Mouse (Mus musculus): ENCODE data around the gene Suz12. TPM values are rescaled to one million over a fixed set of nuclear protein-coding genes. Genes with fewer than 3 reads are reported as not detected.
"Not testable (repeated sequence)": the region's sequence is repeated elsewhere in the genome, so short reads cannot be mapped to it uniquely, and the experiment has no call there.

Gene Suz12
- polyA plus RNA-seq, 1 experiment from 2014 or later = 23.7 TPM

DNA sequence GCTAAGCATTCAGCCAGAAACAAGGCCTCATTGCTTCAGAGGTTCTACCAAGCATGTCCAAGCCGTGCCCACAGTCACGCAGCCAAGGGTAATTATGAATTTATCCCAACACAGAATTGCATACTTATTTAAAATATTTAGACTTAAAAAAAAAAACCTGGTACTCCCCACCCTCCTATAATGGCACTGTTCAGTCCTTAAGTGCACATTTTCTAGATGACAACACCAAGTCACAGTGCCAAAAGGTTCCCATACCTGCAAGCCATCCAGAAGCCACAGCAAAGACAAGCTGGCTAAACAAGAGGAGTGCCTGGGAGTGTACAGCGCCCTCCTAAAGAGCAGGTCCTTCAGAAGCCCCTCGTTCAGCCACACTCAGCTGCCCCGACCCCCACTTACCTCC, 60.3 kb downstream of the Suz12 start:
- Histone ChIP-seq H3K36me3 (peaks cover 68% of the 10 kb centered on the region), H3K9me3 (replicated peaks) (no peaks in the 10 kb centered on the region), H3K4me3 (replicated peaks) (no peak overlapping the region), H3K27me3 (no peaks in the 10 kb centered on the region), H3K4me1 (peaks cover 35% of the 10 kb centered on the region), H3K9ac (no peak overlapping the region), H3K27ac (peak overlapping the region; percentile 61; the same call in 1 of the 2 replicates), H3K4me2 (no peak overlapping the region)
- WGBS = 60% methylated on average over 5 of the region's 5 CpGs
- ATAC-seq (replicated peaks; ENCODE audit: low FRiP score) = 0 out of 2 replicates have a peak, but pooled peaks have one; percentile 46

DNA sequence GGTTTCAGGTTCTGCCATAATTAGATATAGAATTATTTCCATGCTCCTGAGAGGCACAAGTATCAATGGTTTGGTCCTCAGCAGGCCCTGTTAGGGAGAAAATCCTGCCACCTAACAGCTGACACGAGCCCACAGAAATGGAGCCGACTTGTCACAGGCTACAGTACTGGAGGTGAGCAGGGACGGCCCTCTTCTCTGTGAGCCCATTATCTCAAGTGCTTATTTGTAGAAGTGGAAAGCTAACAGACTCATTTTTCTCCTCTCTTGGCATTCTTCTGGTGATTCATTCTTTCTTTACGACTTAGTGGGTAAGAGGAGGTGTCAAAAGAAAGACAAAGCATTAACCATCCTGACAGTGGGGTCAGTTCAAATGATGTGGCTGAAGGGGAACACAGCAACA, 61.8 kb downstream of the Suz12 start:
- no peaks in the 10 kb centered on the region for H3K9me3 ChIP-seq (replicated peaks)
- peaks cover 72% of the 10 kb centered on the region for H3K36me3 ChIP-seq
- H3K4me3 ChIP-seq (replicated peaks) = no peak overlapping the region
- peaks cover 35% of the 10 kb centered on the region for H3K4me1 ChIP-seq
- no peak overlapping the region for H3K4me2 ChIP-seq
- ATAC-seq (replicated peaks; ENCODE audit: low FRiP score) = no peak
- 63% methylated on average over 4 of the region's 4 CpGs for WGBS
- no peak overlapping the region for H3K27ac ChIP-seq
- no peaks in the 10 kb centered on the region for H3K27me3 ChIP-seq
- H3K9ac ChIP-seq = no peak overlapping the region

DNA sequence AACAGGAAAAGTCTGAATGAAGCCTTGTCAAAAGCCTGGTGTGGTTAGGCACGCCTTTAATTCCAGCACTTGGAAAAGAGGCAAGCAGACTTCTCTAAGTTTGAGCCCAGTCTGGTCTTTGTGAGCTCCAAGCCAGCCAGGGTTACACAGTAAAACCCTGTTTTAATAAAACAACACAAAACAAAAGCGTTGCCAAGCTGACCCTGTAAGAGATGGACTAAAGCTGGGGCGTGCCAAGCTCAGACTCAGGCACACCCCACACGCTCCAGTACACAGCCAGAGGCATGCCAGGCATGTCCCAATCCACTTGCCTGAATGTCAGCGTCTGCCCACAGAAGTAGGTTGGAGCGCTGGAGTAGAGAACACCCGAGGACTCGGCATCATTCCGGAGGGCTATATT, 63.2 kb downstream of the Suz12 start:
- H3K4me3 ChIP-seq (replicated peaks) = no peak overlapping the region
- WGBS = 87% methylated on average over 9 of the region's 9 CpGs

DNA sequence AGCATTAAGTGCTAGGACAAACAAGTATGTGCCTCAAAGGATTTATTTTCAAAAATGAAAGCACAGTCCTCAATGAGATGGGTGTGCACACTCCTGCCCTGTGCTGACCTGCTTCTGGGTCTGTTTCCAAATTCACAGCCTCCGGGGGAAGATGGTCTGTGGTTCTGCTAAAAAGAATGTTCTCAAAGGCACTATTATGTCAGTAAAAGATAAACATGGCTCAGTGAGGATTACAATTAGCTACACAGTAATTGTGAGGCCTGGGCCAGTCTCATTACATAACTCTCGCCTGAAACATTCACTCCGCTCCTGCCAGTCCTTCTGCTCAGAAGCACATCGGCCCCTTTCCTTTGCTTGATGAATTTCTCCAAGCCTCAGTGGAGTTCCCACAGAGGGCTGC, 69.3 kb downstream of the Suz12 start:
- no peak for ATAC-seq (replicated peaks; ENCODE audit: low FRiP score)
- no peaks in the 10 kb centered on the region for H3K27me3 ChIP-seq
- H3K4me3 ChIP-seq (replicated peaks) = no peak overlapping the region
- no peak overlapping the region for H3K4me2 ChIP-seq
- H3K9me3 ChIP-seq (replicated peaks) = no peaks in the 10 kb centered on the region
- no peak overlapping the region for H3K9ac ChIP-seq
- no peak overlapping the region for H3K27ac ChIP-seq
- no peaks in the 10 kb centered on the region for H3K4me1 ChIP-seq
- peaks cover 68% of the 10 kb centered on the region for H3K36me3 ChIP-seq
- WGBS = 71% methylated on average over 4 of the region's 4 CpGs

More for the DNA sequence above, 63.2 kb downstream of the Suz12 start:
- H3K9me3 ChIP-seq (replicated peaks) = no peaks in the 10 kb centered on the region
- peaks cover 87% of the 10 kb centered on the region for H3K36me3 ChIP-seq
- no peak for ATAC-seq (replicated peaks; ENCODE audit: low FRiP score)
- no peaks in the 10 kb centered on the region for H3K27me3 ChIP-seq
- H3K4me2 ChIP-seq = no peak overlapping the region
- H3K9ac ChIP-seq = no peak overlapping the region
- H3K27ac ChIP-seq = no peak overlapping the region
- peaks cover 23% of the 10 kb centered on the region for H3K4me1 ChIP-seq

DNA sequence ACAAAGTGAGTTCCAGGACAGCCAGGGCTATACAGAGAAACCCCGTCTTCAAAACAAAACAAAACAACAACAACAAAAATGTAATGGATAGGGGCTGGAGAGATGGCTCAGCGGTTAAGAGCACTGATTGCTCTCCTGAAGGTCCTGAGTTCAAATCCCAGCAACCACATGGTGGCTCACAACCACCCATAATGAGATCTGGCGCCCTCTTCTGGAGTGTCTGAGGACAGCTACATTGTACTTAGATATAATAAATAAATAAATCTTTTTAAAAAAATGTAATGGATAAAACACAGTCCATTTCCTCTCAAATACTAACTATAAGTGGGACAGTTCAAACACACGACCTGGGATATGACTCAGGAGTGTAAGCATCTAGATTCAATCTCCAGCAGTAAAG, 73.5 kb downstream of the Suz12 start:
- not testable (repeated sequence) for H3K4me1 ChIP-seq; H3K4me2 ChIP-seq; H3K27ac ChIP-seq; H3K27me3 ChIP-seq; H3K9me3 ChIP-seq (replicated peaks); ATAC-seq (replicated peaks; ENCODE audit: low FRiP score); H3K9ac ChIP-seq; H3K4me3 ChIP-seq (replicated peaks)
- 84% methylated on average over 4 of the region's 4 CpGs for WGBS
- H3K36me3 ChIP-seq = peaks cover 27% of the 10 kb centered on the region

DNA sequence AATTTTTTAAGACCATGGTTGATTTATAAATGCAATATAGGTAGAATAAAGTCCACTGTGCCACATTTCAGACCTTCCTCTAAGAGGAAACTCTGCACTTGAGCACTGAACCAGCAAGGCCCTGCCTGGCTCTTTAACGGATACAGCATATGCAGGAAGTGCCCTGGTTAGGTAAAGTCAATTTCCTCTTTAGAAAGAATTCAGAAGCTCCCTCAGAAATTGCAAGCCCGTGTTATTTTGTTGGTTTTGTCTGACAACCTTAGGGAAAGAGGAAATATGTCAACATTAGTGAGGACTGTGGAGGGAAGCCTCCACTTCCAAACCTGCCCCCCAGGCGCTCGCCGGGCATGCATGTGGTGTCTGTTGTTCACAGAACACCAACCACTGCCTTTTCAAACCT, 74.7 kb downstream of the Suz12 start:
- no peak overlapping the region for H3K9ac ChIP-seq
- peaks cover 17% of the 10 kb centered on the region for H3K36me3 ChIP-seq
- no peaks in the 10 kb centered on the region for H3K9me3 ChIP-seq (replicated peaks)
- 71% methylated on average over 5 of the region's 5 CpGs for WGBS
- no peak for ATAC-seq (replicated peaks; ENCODE audit: low FRiP score)
- no peak overlapping the region for H3K4me3 ChIP-seq (replicated peaks)
- H3K27ac ChIP-seq = 0 out of 2 replicates have a peak overlapping the region, but pooled peaks have one; percentile 18
- no peaks in the 10 kb centered on the region for H3K27me3 ChIP-seq
- no peak overlapping the region for H3K4me2 ChIP-seq
- no peaks in the 10 kb centered on the region for H3K4me1 ChIP-seq

DNA sequence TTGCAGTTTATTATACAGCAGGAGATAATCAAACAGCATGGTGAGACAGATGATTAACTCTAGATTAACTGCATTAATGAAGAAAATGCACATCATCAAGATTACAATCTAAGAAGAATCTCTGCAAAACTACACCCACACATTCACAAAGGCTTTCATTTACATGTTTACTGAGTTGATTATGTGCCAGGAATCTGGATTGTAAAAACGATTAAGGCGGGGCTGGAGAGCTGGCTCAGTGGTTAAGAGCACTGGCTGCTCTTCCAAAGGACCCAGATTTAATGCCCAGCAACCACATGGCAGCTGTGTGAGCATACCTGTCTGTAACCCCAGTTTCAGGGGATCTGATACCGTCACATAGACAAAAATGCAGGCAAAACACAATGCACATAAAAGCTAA, 76.9 kb downstream of the Suz12 start:
- no peak overlapping the region for H3K4me2 ChIP-seq

DNA sequence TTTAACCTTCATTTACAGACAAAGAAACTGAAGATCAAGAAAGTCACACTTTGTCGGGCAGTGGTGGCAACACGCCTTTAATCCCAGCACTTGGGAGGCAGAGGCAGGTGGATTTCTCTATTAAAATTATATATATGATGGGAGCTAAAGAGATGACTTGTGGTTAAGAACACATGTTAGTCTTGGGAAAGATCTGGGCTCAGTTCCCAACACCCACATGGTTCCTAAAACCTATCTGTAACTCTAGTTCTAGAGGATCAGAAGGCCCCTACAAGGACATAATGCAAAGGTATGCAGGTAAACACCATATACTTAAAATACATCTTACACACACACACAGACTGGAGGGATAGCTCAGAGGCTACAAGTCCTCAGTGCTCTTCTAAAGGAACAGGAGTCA, 78.1 kb downstream of the Suz12 start:
- 96% methylated on average over 2 of the region's 2 CpGs for WGBS
- H3K36me3 ChIP-seq = 0 out of 2 replicates have a peak, but pooled peaks cover 8% of the 10 kb centered on the region
- no peaks in the 10 kb centered on the region for H3K4me1 ChIP-seq
- H3K9me3 ChIP-seq (replicated peaks) = no peaks in the 10 kb centered on the region
- no peak overlapping the region for H3K27ac ChIP-seq
- H3K9ac ChIP-seq = no peak overlapping the region
- ATAC-seq (replicated peaks; ENCODE audit: low FRiP score) = no peak
- no peak overlapping the region for H3K4me3 ChIP-seq (replicated peaks)
- H3K27me3 ChIP-seq = no peaks in the 10 kb centered on the region
- H3K4me2 ChIP-seq = no peak overlapping the region

More for the DNA sequence above, 76.9 kb downstream of the Suz12 start:
- no peaks in the 10 kb centered on the region for H3K9me3 ChIP-seq (replicated peaks)
- no peaks in the 10 kb centered on the region for H3K27me3 ChIP-seq
- no peak overlapping the region for H3K9ac ChIP-seq
- ATAC-seq (replicated peaks; ENCODE audit: low FRiP score) = no peak
- H3K4me3 ChIP-seq (replicated peaks) = no peak overlapping the region
- WGBS = 85% methylated on average over 3 of the region's 3 CpGs
- H3K4me1 ChIP-seq = no peaks in the 10 kb centered on the region
- H3K36me3 ChIP-seq = 0 out of 2 replicates have a peak, but pooled peaks cover 6% of the 10 kb centered on the region
- no peak overlapping the region for H3K27ac ChIP-seq

DNA sequence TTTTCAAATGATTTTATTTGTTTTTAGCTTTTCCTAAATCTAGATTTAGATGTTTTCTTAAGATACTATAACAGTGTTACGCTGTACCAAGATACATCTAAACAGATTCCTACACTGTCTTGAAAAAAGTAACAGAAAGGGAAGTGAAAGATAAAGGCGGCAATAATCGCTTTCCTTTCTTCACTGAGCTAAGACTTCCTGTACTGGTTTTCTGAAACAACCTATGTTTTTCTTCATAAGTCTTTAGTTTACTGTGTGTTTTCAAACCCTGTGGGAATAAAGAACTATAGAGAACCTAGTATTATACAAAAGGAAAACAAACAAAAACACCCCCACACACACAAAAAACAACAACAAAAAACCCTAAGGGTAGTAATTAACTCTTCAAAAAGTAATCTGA, 79.5 kb downstream of the Suz12 start:
- H3K9ac ChIP-seq = no peak overlapping the region
- H3K4me2 ChIP-seq = no peak overlapping the region
- no peaks in the 10 kb centered on the region for H3K27me3 ChIP-seq
- no peak for ATAC-seq (replicated peaks; ENCODE audit: low FRiP score)
- no peak overlapping the region for H3K4me3 ChIP-seq (replicated peaks)
- no peaks in the 10 kb centered on the region for H3K4me1 ChIP-seq
- 74% methylated on average over 3 of the region's 3 CpGs for WGBS
- H3K36me3 ChIP-seq = peaks cover 15% of the 10 kb centered on the region; the same call in 1 of the 2 replicates
- no peak overlapping the region for H3K27ac ChIP-seq
- no peaks in the 10 kb centered on the region for H3K9me3 ChIP-seq (replicated peaks)

DNA sequence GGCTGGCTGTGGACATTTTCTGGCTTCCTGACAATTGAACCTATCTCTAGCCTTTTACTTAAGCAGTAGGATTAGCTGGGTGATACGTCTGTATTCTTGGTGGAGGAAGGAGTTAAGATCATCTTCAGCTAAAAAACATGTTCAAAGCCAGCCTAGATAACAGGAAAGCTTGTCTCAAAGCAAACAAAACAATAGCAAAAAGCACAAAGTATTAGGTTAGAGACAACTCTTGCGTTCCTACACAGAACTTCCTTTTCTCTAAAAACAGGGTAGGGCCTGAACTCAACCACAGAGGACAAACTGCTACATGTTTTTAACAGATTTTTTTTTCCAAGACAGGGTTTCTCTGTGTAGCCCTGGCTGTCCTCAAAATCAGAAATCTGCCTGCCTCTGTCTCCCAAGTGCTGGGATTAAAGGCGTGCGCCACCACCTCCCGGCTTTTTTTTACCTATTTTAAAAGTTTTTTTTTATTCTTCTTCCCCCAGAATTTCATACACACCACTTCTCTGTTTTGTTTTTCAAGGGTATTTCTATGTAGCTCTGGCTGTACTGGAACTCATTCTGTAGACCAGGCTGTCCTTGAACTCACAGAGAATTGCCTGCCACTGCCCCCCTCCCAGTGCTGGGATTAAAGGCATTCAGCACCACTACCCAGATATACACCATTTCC, 82.8 kb downstream of the Suz12 start:
- Histone ChIP-seq H3K27me3 (no peaks in the 10 kb centered on the region), H3K4me3 (replicated peaks) (no peak overlapping the region), H3K9ac (no peak overlapping the region), H3K4me2 (no peak overlapping the region), H3K4me1 (peaks cover 9% of the 10 kb centered on the region), H3K27ac (no peak overlapping the region), H3K9me3 (replicated peaks) (no peaks in the 10 kb centered on the region), H3K36me3 (peaks cover 15% of the 10 kb centered on the region; the same call in 1 of the 2 replicates)
- no peak for ATAC-seq (replicated peaks; ENCODE audit: low FRiP score)
- WGBS = 92% methylated on average over 5 of the region's 5 CpGs

DNA sequence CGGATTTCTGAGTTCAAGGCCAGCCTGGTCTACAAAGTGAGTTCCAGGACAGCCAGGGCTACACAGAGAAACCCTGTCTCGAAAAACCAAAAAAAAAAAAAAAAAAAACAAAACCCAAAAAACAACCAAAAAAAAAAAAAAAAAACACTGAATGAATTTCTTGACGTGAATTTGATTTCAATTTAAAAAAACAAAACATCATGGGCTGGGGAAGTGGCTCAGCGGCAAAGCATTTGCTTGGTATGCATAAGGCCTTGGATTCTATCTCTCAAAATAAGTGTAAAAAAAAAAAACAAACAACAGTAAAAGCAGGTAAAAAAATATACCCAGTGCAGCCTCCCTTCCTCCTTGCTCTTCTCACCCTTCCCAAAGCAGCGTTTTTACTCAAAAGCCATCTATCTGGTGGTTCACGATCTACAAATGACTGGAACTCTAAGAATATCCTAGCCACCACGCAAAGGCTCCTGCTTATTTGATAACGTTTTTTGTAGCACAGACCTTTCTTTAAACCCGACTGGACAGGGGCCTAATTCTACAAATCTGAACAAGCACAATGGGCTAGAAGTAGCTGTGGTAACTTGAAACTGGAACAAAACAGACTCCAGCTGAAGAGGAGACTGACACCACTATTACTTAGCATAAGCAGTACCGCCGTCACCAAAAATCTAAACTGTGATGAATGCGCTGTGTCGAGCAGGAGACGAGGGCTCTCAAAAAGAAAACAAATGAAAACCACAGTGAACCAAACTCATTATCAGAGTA, 85.1 kb downstream of the Suz12 start:
- 51% methylated on average over 13 of the region's 14 CpGs for WGBS
- H3K9ac ChIP-seq = no peak overlapping the region
- H3K27me3 ChIP-seq = no peaks in the 10 kb centered on the region
- no peak overlapping the region for H3K4me3 ChIP-seq (replicated peaks)
- H3K9me3 ChIP-seq (replicated peaks) = no peaks in the 10 kb centered on the region
- no peak for ATAC-seq (replicated peaks; ENCODE audit: low FRiP score)
- no peak overlapping the region; the same call in 1 of the 2 replicates for H3K27ac ChIP-seq
- H3K36me3 ChIP-seq = peaks cover 15% of the 10 kb centered on the region; the same call in 1 of the 2 replicates
- no peak overlapping the region for H3K4me2 ChIP-seq
- H3K4me1 ChIP-seq = peaks cover 18% of the 10 kb centered on the region

DNA sequence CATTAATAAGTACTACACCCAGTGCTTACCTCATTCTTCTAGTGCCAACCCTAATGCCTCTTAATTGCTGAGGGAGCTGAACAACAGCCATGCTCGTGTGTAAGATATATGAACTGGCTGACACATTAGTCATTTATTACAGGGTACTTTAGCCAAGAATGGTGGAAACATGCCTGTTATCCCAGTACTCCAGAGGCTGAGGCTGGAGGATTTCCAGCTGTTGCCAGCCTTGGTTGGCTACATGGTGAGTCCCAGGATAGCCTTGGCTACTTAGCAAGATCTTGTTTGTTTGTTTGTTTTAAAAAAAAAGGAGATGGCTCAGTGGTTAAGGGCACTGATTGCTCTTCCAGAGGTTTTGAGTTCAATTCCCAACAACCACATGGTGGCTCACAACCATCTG, 85.9 kb downstream of the Suz12 start:
- H3K36me3 ChIP-seq = peaks cover 15% of the 10 kb centered on the region; the same call in 1 of the 2 replicates
- H3K9me3 ChIP-seq (replicated peaks) = no peaks in the 10 kb centered on the region
- no peak overlapping the region for H3K9ac ChIP-seq
- peaks cover 18% of the 10 kb centered on the region for H3K4me1 ChIP-seq
- H3K4me3 ChIP-seq (replicated peaks) = no peak overlapping the region
- H3K27ac ChIP-seq = no peak overlapping the region
- H3K27me3 ChIP-seq = no peaks in the 10 kb centered on the region
- no peak for ATAC-seq (replicated peaks; ENCODE audit: low FRiP score)
- no peak overlapping the region for H3K4me2 ChIP-seq
- 13% methylated on average over 1 of the region's 1 CpGs for WGBS
